Mouse (Mus musculus) olfactory bulb, adult 2 months (tissue): ENCODE results near the gene E2f2.

Experiments used
- CTCF ChIP-seq: fragments of 200-500 bp; IDR thresholded peaks from 2 replicates; pipeline ENCODE4 v1.5.1; 2012; ENCODE audit warnings: low read depth, mild to moderate bottlenecking, low read length, moderate library complexity; ENCODE audit not compliant: insufficient read depth
- POLR2A ChIP-seq: fragments of 200-500 bp; IDR thresholded peaks from 2 replicates; pipeline ENCODE4 v1.6.1; 2012; ENCODE audit warnings: mild to moderate bottlenecking, low read depth, low read length, moderate library complexity; ENCODE audit not compliant: insufficient read depth

DNA sequence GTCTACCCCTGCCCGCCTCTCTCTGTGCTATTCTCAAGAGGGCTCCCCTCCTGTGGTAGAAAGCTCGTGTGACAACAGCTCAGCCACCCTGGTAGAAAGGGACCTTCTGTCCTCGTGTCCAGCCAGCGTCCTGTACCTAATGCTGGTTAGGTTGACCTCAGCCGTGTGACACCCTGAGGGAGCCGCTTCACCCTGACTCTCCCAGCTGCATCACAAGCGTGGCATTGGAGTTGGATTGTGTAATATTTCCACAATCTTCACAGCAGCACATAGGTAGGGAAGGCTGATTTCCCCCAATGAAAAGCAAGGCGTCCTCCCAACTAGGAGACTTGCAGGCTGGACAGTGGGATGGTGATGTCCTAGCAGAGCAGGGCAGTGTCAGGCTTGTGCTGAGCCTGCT, 14.1 kb downstream of the E2f2 start:
- no peak for TF ChIP-seq POLR2A
- no peak for TF ChIP-seq CTCF
